In the genomic region with DNA sequence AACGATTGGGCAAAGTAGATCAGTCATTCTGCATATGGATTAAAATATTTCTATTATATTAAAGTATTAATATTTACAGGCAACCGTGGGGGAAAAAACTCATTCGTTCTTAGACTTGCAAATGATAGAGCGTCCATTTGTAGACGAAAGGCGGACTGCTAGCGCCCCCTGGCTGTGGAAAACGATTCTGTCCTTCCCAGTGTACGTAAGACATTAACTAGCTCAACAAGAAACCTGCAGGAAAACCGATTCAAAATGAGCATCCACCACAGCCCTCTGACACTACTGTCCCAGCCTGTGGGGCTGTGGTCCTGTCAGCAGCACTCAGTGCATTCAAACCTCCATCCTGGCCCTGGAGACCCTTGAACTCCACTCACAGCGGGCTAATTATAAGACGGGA, we compare ENCODE assay signal across 9 mouse cellular contexts. TPM values are rescaled to one million over a fixed set of nuclear protein-coding genes. Genes with fewer than 3 reads are reported as not detected.
DNase-seq lines count a peak whose midpoint lies in the region; ATAC-seq and TF ChIP-seq lines count a peak whose summit lies in the region.
"Had no signal": no experiment of that assay in that cellular context is flagged by ENCODE, and none has a peak within 500 bp of the region (broad histone marks: within the 10 kb centered on the region; RNA-seq: fewer than 3 reads in every experiment).

No protein-coding gene starts in this region.

- no peak overlapping the region for H3K4me2 ChIP-seq in embryonic facial prominence, embryonic 11.5 days (ENCODE audit: low read depth, low read length)
- H3K4me2 ChIP-seq in heart, postnatal 0 days (ENCODE audit: low read depth, low read length): no peak overlapping the region

- DNase-seq in adrenal gland, postnatal 25 days: peak; percentile 87
- DNase-seq in embryonic facial prominence, embryonic 11.5 days (ENCODE audit: low spot score): peak; percentile 95
- DNase-seq in heart, postnatal 0 days (ENCODE audit: low spot score): peak; percentile 48
- peak; percentile 80 to 93 for DNase-seq in layer of hippocampus, adult 2 months (ENCODE audit: low spot score in 2 of 2)
- DNase-seq in lung, postnatal 25 days (ENCODE audit: low spot score): peak; percentile 82
- peak; percentile 87 for DNase-seq in right cerebral cortex, adult 18-20 months
- peak; percentile 53 to 83 for DNase-seq in urinary bladder, adult 18-20 months (ENCODE audit: low spot score in 2 of 2)

- no peaks in the 10 kb centered on the region; the same call in 1 of the 2 replicates for H3K9me3 ChIP-seq in embryonic facial prominence, embryonic 11.5 days (replicated peaks; ENCODE audit: control insufficient read depth, low read length)
- no peaks in the 10 kb centered on the region for H3K9me3 ChIP-seq in heart, postnatal 0 days (replicated peaks; ENCODE audit: control insufficient read depth, low read length)

- H3K79me3 ChIP-seq in C2C12 (ENCODE audit: low read depth): no peaks in the 10 kb centered on the region

- no peaks in the 10 kb centered on the region for H3K27me3 ChIP-seq in C2C12 (ENCODE audit: control insufficient read depth, insufficient read depth, insufficient read length)
- H3K27me3 ChIP-seq in embryonic facial prominence, embryonic 11.5 days (ENCODE audit: control insufficient read depth, insufficient read depth, low read length): no peaks in the 10 kb centered on the region
- H3K27me3 ChIP-seq in heart, postnatal 0 days (ENCODE audit: control insufficient read depth, insufficient read depth, low read length): 0 out of 2 replicates have a peak, but pooled peaks cover 9% of the 10 kb centered on the region

- 14% methylated on average over 12 of the region's 12 CpGs for WGBS in embryonic facial prominence, embryonic 11.5 days
- 19% methylated on average over 12 of the region's 12 CpGs for WGBS in heart, postnatal 0 days

- no peaks in the 10 kb centered on the region for H3K36me3 ChIP-seq in C2C12 (ENCODE audit: control insufficient read depth, insufficient read depth)
- no peaks in the 10 kb centered on the region for H3K36me3 ChIP-seq in embryonic facial prominence, embryonic 11.5 days (replicated peaks; ENCODE audit: control insufficient read depth, insufficient read depth, low read depth, low read length)
- H3K36me3 ChIP-seq in heart, postnatal 0 days (replicated peaks; ENCODE audit: control insufficient read depth, insufficient read depth, low read length): no peaks in the 10 kb centered on the region

- H3K27ac ChIP-seq in embryonic facial prominence, embryonic 11.5 days (replicated peaks; ENCODE audit: low read depth, low read length): no peak overlapping the region
- H3K27ac ChIP-seq in heart, postnatal 0 days (ENCODE audit: low read depth): no peak overlapping the region
- H3K27ac ChIP-seq in layer of hippocampus, adult 2 months: peak overlapping the region; percentile 64; the same call in 1 of the 2 replicates

- no peaks in the 10 kb centered on the region for H3K79me2 ChIP-seq in C2C12 (ENCODE audit: control insufficient read depth, insufficient read depth)

- H3K4me1 ChIP-seq in embryonic facial prominence, embryonic 11.5 days (ENCODE audit: control insufficient read depth, insufficient read depth, low read length): no peaks in the 10 kb centered on the region
- H3K4me1 ChIP-seq in heart, postnatal 0 days (ENCODE audit: control insufficient read depth, insufficient read depth): no peaks in the 10 kb centered on the region

- no peak overlapping the region for H3ac ChIP-seq in C2C12 (ENCODE audit: control insufficient read depth, insufficient read length, low read depth)

- no peak overlapping the region for H3K9ac ChIP-seq in embryonic facial prominence, embryonic 11.5 days (replicated peaks; ENCODE audit: low read length)
- H3K9ac ChIP-seq in heart, postnatal 0 days (replicated peaks; ENCODE audit: low read depth, low read length): no peak overlapping the region

- no peak overlapping the region for H3K4me3 ChIP-seq in C2C12 (ENCODE audit: insufficient read depth, poor library complexity, severe bottlenecking)
- no peak overlapping the region for H3K4me3 ChIP-seq in embryonic facial prominence, embryonic 11.5 days (ENCODE audit: low read depth, low read length)
- no peak overlapping the region for H3K4me3 ChIP-seq in heart, postnatal 0 days (ENCODE audit: low read depth, low read length)
- no peak overlapping the region; the same call in 1 of the 2 replicates for H3K4me3 ChIP-seq in layer of hippocampus, adult 2 months
- H3K4me3 ChIP-seq: erythroblast, embryonic 14.5 days had no signal

- 0 out of 2 replicates have a peak, but pooled peaks have one; percentile 23 for ATAC-seq in embryonic facial prominence, embryonic 11.5 days (replicated peaks; ENCODE audit: insufficient number of reproducible peaks, low FRiP score, low TSS enrichment, low read depth)
- no peak; the same call in 1 of the 2 replicates for ATAC-seq in heart, postnatal 0 days (ENCODE audit: insufficient read depth, low read depth)

- TF ChIP-seq EP300 in heart, postnatal 0 days (IDR thresholded peaks at IDR 0.05; ENCODE audit: low read depth): no peak

- peak; percentile 58 for TF ChIP-seq CTCF in C2C12 (IDR thresholded peaks at IDR 0.05; ENCODE audit: control insufficient read depth, insufficient read depth, insufficient read length)
- peak; percentile 91 for TF ChIP-seq CTCF in heart, postnatal 0 days (IDR thresholded peaks at IDR 0.05; ENCODE audit: low read depth)
- peak; percentile 97 for TF ChIP-seq CTCF in layer of hippocampus, adult 2 months (conservative IDR thresholded peaks at IDR 0.05)

TF ChIP-seq in C2C12, 6 proteins besides CTCF, POLR2A, EP300 and RAD21:
- TF ChIP-seq MAX (IDR thresholded peaks at IDR 0.05): no peak
- TF ChIP-seq CEBPB (IDR thresholded peaks at IDR 0.05; ENCODE audit: low read depth): no peak
- TF ChIP-seq MYOG (IDR thresholded peaks at IDR 0.05; ENCODE audit: control insufficient read depth, extremely low read depth, insufficient read length): no peak
- TF ChIP-seq MYOD1 (IDR thresholded peaks at IDR 0.05; ENCODE audit: control insufficient read depth, insufficient read length, low read depth): no peak
- TF ChIP-seq USF1 (IDR thresholded peaks at IDR 0.05; ENCODE audit: low read depth): no peak
- TF ChIP-seq FOSL1 (IDR thresholded peaks at IDR 0.05; ENCODE audit: insufficient read depth, low read length, poor library complexity, severe bottlenecking): no peak

RNA-seq across cellular contexts. Expression of a gene that starts 13.7 kb away (rescaled TPM):
- polyA plus RNA-seq in C2C12 (2012; fragmentation: generic; extraction: Trizol): 16.8 TPM
- total RNA-seq in adrenal gland, postnatal 25 days (2021): 1.5 and 2.0 TPM in 2 replicates
- polyA plus RNA-seq in embryonic facial prominence, embryonic 11.5 days (2014; fragmentation: Nextera tagmentation; extraction: Ambion mirVana): 15.0 and 16.4 TPM in 2 replicates
- 0.65 and 5.0 TPM in 2 replicates for total RNA-seq in heart, postnatal 0 days (2014; rRNA removed; ENCODE audit: low replicate concordance)
- 0.63 and 0.99 TPM in 2 replicates for polyA plus RNA-seq in heart, postnatal 0 days (2015; fragmentation: Nextera tagmentation; extraction: Ambion mirVana)
- 10 to 100 TPM; 59.6 to 67.1 TPM for total RNA-seq in layer of hippocampus, adult 2 months (2021)
- polyA plus RNA-seq: erythroblast, embryonic 14.5 days had no signal

RNA-seq across cellular contexts. Expression of a gene that starts 42.4 kb away (rescaled TPM):
- polyA plus RNA-seq in C2C12 (2012; fragmentation: generic; extraction: Trizol): not detected
- total RNA-seq in adrenal gland, postnatal 25 days (2021): not detected in 2 replicates
- polyA plus RNA-seq in embryonic facial prominence, embryonic 11.5 days (2014; fragmentation: Nextera tagmentation; extraction: Ambion mirVana): not detected in 2 replicates
- total RNA-seq in heart, postnatal 0 days (2014; rRNA removed; ENCODE audit: low replicate concordance): not detected in 2 replicates
- polyA plus RNA-seq in heart, postnatal 0 days (2015; fragmentation: Nextera tagmentation; extraction: Ambion mirVana): not detected in 2 replicates
- not detected for total RNA-seq in layer of hippocampus, adult 2 months (2021)
- polyA plus RNA-seq: erythroblast, embryonic 14.5 days had no signal

Comparison
In these comparisons a context has a peak if more than half of its experiments do, and no peak if none do; other contexts are left out.
1. RNA of a gene that starts 13.7 kb away (total RNA-seq): 59.6 to 67.1 TPM in layer of hippocampus, adult 2 months; 1.5 to 2.0 TPM in adrenal gland, postnatal 25 days and 0.65 to 5.0 TPM in heart, postnatal 0 days; every median in the first group is over 10 times any median in the second.
2. Peak in every context shown above with its lines, with median percentiles within 50 percentile points of each other: CTCF ChIP-seq and DNase-seq.